Mouse (Mus musculus): ENCODE measurements around the gene Btaf1.

- TF ChIP-seq POLR2A (IDR thresholded peaks at IDR 0.05; ENCODE audit: low read depth, low read length) (no peak), CTCF (IDR thresholded peaks at IDR 0.05; ENCODE audit: extremely low read depth, insufficient read depth, insufficient read length, insufficient replicate concordance) (no peak)
Observed at GRCm38 (mm10) chr19:36961320-36961719, 35.4 kb downstream of the Btaf1 start.
